Mouse (Mus musculus) MEL (cell line): ENCODE measurements at regions not wholly inside any gene's neighbourhood (a gene's known extent, or its start where the extent isn't known, plus 50 kb on each side); places are given as distances from the start of the nearest gene placed in this dataset.

Source experiments
- CTCF ChIP-seq, 3 experiments: IDR thresholded peaks in 2 of 3; conservative IDR thresholded peaks in 1 of 3; 2 replicates each; pipeline ENCODE4 v1.5.1; 2011 to 2012; ENCODE audit warnings: low read length in 3 of 3, low read depth in 2 of 3, mild to moderate bottlenecking in 2 of 3, improper control_type of control experiment in 1 of 3, inconsistent platforms in 1 of 3, mixed read lengths in 1 of 3, moderate library complexity in 1 of 3; ENCODE audit not compliant: control insufficient read depth in 1 of 3, insufficient read depth in 1 of 3, poor library complexity in 1 of 3, severe bottlenecking in 1 of 3
- GATA1 ChIP-seq: IDR thresholded peaks from 2 replicates; pipeline ENCODE4 v1.6.1; 2011; ENCODE audit warnings: low read depth, low read length, improper control_type of control experiment
- MAFK ChIP-seq: IDR thresholded peaks from 2 replicates; pipeline ENCODE4 v1.6.1; 2011; ENCODE audit warnings: low read depth, mild to moderate bottlenecking, low read length, improper control_type of control experiment, borderline replicate concordance
- MYB ChIP-seq: IDR thresholded peaks from 2 replicates; pipeline ENCODE4 v1.6.1; 2011; ENCODE audit warnings: mild to moderate bottlenecking, low read depth, low read length, improper control_type of control experiment
- POLR2A ChIP-seq, 2 experiments: IDR thresholded peaks; 2 replicates each; pipeline ENCODE4 v1.6.1; 2011 to 2012; ENCODE audit warnings: low read length in 2 of 2, mild to moderate bottlenecking in 2 of 2, control low read depth in 1 of 2, improper control_type of control experiment in 1 of 2, low read depth in 1 of 2, moderate library complexity in 1 of 2; ENCODE audit not compliant: control insufficient read depth in 1 of 2, insufficient read depth in 1 of 2, poor library complexity in 1 of 2

GRCm38 (mm10) chr14:9435136-9435535 lies 769.1 kb upstream of the 4930452B06Rik start:
- TF ChIP-seq GATA1 = no peak
- no peak for TF ChIP-seq MYB
- no peak for TF ChIP-seq CTCF (IDR thresholded peaks at IDR 0.05 in 2 of 3, conservative IDR thresholded peaks at IDR 0.05 in 1 of 3; ENCODE audit: control insufficient read depth in 1 of 3, insufficient read depth in 1 of 3, low read depth in 2 of 3, low read length in 3 of 3, poor library complexity in 1 of 3, severe bottlenecking in 1 of 3)
- no peak for TF ChIP-seq POLR2A (IDR thresholded peaks at IDR 0.05; ENCODE audit: control insufficient read depth in 1 of 2, insufficient read depth in 1 of 2, low read depth in 1 of 2, low read length in 2 of 2, poor library complexity in 1 of 2)
- TF ChIP-seq MAFK = no peak
